Mouse (Mus musculus) ES-E14 (cell line): Measurements from ENCODE around the gene Gm38392. TPM values are rescaled to one million over a fixed set of nuclear protein-coding genes. Genes with fewer than 3 reads are reported as not detected.
"Not testable (repeated sequence)": the region's sequence is repeated elsewhere in the genome, so short reads cannot be mapped to it uniquely, and the experiment has no call there.

Source experiments
- DNase-seq: peaks from one replicate; pipeline ENCODE4 v3.0.0-alpha.2; 2013; ENCODE audit warnings: low read depth, low spot score
- H3K27ac ChIP-seq: 2 replicates; pipeline ENCODE4 v1.5.1; 2012; ENCODE audit warnings: low read depth, mild to moderate bottlenecking, low read length, moderate library complexity, mixed read lengths; ENCODE audit not compliant: poor library complexity, insufficient read depth, severe bottlenecking
- H3K36me3 ChIP-seq: 2 replicates; pipeline ENCODE4 v1.6.1; 2012; ENCODE audit warnings: mild to moderate bottlenecking, low read length, moderate library complexity, mixed read lengths; ENCODE audit not compliant: control insufficient read depth, poor library complexity, insufficient read depth, severe bottlenecking
- H3K4me1 ChIP-seq, 2 experiments: fragments of 150-350 bp in 1 of 2; sonication (generic) in 1 of 2; 2 replicates each; pipeline ENCODE4 v1.6.1; 2012; ENCODE audit warnings: low read length in 2 of 2, mild to moderate bottlenecking in 1 of 2, mixed read lengths in 1 of 2; ENCODE audit not compliant: control insufficient read depth in 2 of 2, insufficient read depth in 2 of 2, poor library complexity in 1 of 2
- H3K4me3 ChIP-seq, 2 experiments: fragments of 150-350 bp in 1 of 2; sonication (generic) in 1 of 2; 2 replicates each; pipeline ENCODE4 v1.5.1; 2012; ENCODE audit warnings: low read length in 2 of 2, low read depth in 1 of 2, mild to moderate bottlenecking in 1 of 2, mixed read lengths in 1 of 2; ENCODE audit not compliant: insufficient read depth in 1 of 2, poor library complexity in 1 of 2, severe bottlenecking in 1 of 2
- H3K9ac ChIP-seq: 2 replicates; pipeline ENCODE4 v1.6.1; 2012; ENCODE audit warnings: low read depth, mild to moderate bottlenecking, low read length, mixed read lengths; ENCODE audit not compliant: poor library complexity, insufficient read depth, severe bottlenecking
- H3K9me3 ChIP-seq: fragments of 150-350 bp; sonication (generic); 2 replicates; pipeline ENCODE4 v1.6.1; 2012; ENCODE audit warnings: low read depth, mild to moderate bottlenecking, low read length; ENCODE audit not compliant: control insufficient read depth, insufficient read depth
- CHD2 ChIP-seq: IDR thresholded peaks from 2 replicates; pipeline ENCODE4 v1.6.1; 2014; ENCODE audit warnings: mild to moderate bottlenecking, low read depth, low read length, inconsistent platforms
- HCFC1 ChIP-seq: IDR thresholded peaks from 2 replicates; pipeline ENCODE4 v1.6.1; 2012; ENCODE audit warnings: low read length, inconsistent platforms, borderline replicate concordance; ENCODE audit not compliant: insufficient read depth
- MAFK ChIP-seq: IDR thresholded peaks from 2 replicates; pipeline ENCODE4 v1.6.1; 2014; ENCODE audit warnings: mild to moderate bottlenecking, low read depth, low read length, inconsistent platforms; ENCODE audit not compliant: insufficient read depth
- ZC3H11A ChIP-seq: IDR thresholded peaks from 2 replicates; pipeline ENCODE4 v1.6.1; 2012; ENCODE audit warnings: low read depth, mild to moderate bottlenecking, inconsistent platforms, low read length, borderline replicate concordance
- ZNF384 ChIP-seq: IDR thresholded peaks from 2 replicates; pipeline ENCODE4 v1.6.1; 2012; ENCODE audit warnings: low read depth, low read length, inconsistent platforms
- in situ Hi-C, 2 experiments: fragments of 600-800 bp; cut with MboI; formaldehyde crosslinking; loops; one replicate each; pipeline ENCODE4 v1.15.1; 2025; ENCODE audit warnings: low sequenced_read_pairs in 2 of 2, inconsistent platforms in 1 of 2; ENCODE audit not compliant: unreplicated experiment in 2 of 2
- total RNA-seq: library from RNA; depleted of rRNA; stranded (reverse); fragments of 300-350 nt; gene quantifications from 2 replicates; pipeline ENCODE4 v1.2.3, GENCODE M21; 2012

The Gm38392 gene
- total RNA-seq, 1 experiment: 2.4 TPM

DNA sequence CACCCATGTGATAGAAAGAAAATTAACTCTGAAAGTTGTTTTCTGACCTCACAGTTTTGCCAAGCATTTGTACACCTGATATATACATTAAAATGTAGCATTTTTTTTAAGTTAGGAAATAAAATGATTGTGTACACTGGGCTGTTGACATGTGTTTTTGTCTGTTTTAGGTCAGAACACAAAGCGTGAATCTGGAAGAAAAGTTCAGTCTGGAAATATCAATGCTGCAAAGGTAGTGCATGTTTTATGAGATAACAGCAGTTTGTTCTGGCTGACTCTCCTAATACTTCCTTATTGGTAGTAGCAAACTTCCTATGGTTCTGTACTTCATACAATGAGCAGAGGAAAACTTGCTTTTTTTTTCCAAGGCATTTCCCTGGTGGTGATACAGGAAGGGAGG, 12.2 kb upstream of the Gm38392 start:
- peaks cover 3 to 5% of the 10 kb centered on the region in 2 experiments; a peak in 3 of 4 replicates for H3K4me1 ChIP-seq
- no peak overlapping the region for H3K4me3 ChIP-seq
- no peak for TF ChIP-seq HCFC1
- no peak for TF ChIP-seq MAFK
- no peak for TF ChIP-seq ZNF384
- TF ChIP-seq ZC3H11A: no peak
- TF ChIP-seq CHD2: no peak
- H3K9ac ChIP-seq: no peak overlapping the region; the same call in 1 of the 2 replicates
- in situ Hi-C loops: loop anchor here in 1 of 2 experiments (5.0 kb wide), 1 partner anchor 38 kb away; the partner anchor contains the start of genes Smg5 and Tmem79
- peaks cover 33% of the 10 kb centered on the region for H3K36me3 ChIP-seq
- no peaks in the 10 kb centered on the region for H3K9me3 ChIP-seq
- H3K27ac ChIP-seq: no peak overlapping the region
- DNase-seq: no peak

GRCm38 (mm10) chr3:88297321-88297851, 10.4 kb upstream of the Gm38392 start:
- no peaks in the 10 kb centered on the region for H3K9me3 ChIP-seq
- peak overlapping the region; percentile 99 for H3K9ac ChIP-seq
- DNase-seq: no peak
- peak overlapping the region; percentile 89 to 97 for H3K4me3 ChIP-seq
- TF ChIP-seq HCFC1 (no peak), CHD2 (no peak), ZNF384 (no peak), MAFK (no peak), ZC3H11A (no peak)
- H3K27ac ChIP-seq: peak overlapping the region; percentile 95
- H3K4me1 ChIP-seq: peaks cover 3 to 5% of the 10 kb centered on the region in 2 experiments; a peak in 3 of 4 replicates
- in situ Hi-C loops: loop anchor here in 1 of 2 experiments (5.0 kb wide), 1 partner anchor 40 kb away; the partner anchor contains the start of genes Smg5 and Tmem79
- H3K36me3 ChIP-seq: peaks cover 19% of the 10 kb centered on the region

DNA sequence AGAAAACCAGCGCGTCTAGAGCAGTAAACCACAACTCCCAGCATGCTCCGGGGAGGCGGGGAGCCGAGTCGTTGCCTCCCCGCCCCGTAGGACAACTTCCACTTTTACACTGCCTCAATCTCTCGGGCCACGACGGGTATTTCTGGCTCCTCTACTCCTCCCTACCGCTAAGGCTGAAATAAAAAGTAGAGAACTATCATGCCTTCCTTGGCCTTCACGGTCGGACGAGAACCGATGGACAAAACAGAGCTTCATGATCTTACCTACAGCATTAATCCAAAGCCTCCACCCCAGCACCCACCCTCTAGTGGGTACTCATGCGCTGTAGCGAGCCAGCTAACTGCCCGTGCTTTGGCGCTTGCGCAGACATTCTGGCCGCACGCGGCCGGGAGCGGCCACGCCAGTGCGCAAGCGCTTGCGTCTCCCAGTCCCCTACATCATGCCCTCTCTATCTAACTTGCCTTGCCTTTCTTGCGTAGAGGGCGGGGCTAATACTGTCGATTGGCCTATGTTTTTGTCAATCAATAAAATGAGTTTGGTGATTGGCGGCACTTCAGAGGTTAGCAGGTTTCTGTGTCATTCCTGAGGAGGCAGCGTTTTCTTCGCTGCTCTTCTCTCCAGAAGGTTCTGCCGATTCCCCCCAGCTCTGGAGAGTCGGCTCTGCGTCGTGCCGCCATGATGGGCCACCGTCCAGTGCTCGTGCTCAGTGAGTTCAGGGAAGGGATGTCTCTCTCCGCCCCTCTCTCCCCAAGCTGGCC, 9.7 kb upstream of the Gm38392 start, which contains the start of the genes Tsacc and Cct3:
TSS of gene Tsacc (minus strand) at position 439 of the 758 bp plus-strand sequence.
TSS of gene Cct3 (plus strand) at position 556 of the 758 bp plus-strand sequence.
- DNase-seq: peak; percentile 97
- in situ Hi-C loops: loop anchor here in 1 of 2 experiments (5.0 kb wide), 1 partner anchor 41 kb away; the partner anchor contains the start of genes Smg5 and Tmem79
- peak within 1 kb of the TSS; percentile 99 for H3K9ac ChIP-seq
- H3K9me3 ChIP-seq: no peaks in the 10 kb centered on the region
- peak within 1 kb of the TSS; percentile 95 for H3K27ac ChIP-seq
- TF ChIP-seq CHD2 (peak; percentile 94), ZC3H11A (no peak), MAFK (0 out of 2 replicates have a peak, but pooled peaks have one; percentile 41), ZNF384 (no peak), HCFC1 (peak; percentile 88)
- peaks cover 17% of the 10 kb centered on the region for H3K36me3 ChIP-seq
- H3K4me1 ChIP-seq: peaks cover 3 to 5% of the 10 kb centered on the region in 2 experiments; a peak in 3 of 4 replicates
- H3K4me3 ChIP-seq: peak within 1 kb of the TSS; percentile 89 to 97

- peaks cover 14% of the 10 kb centered on the region for H3K36me3 ChIP-seq
- in situ Hi-C loops: loop anchor here in 1 of 2 experiments (5.0 kb wide), 1 partner anchor 41 kb away; the partner anchor contains the start of genes Smg5 and Tmem79
Measured at GRCm38 (mm10) chr3:88296110-88296560, 9.1 kb upstream of the Gm38392 start.

GRCm38 (mm10) chr3:88295272-88295671, 8.3 kb upstream of the Gm38392 start:
- peak overlapping the region; percentile 69; the same call in 1 of the 2 replicates for H3K27ac ChIP-seq
- in situ Hi-C loops: loop anchor here in 1 of 2 experiments (5.0 kb wide), 1 partner anchor 42 kb away; the partner anchor contains the start of genes Smg5 and Tmem79

More at GRCm38 (mm10) chr3:88296110-88296560, 9.1 kb upstream of the Gm38392 start:
- H3K4me1 ChIP-seq: peaks cover 3 to 5% of the 10 kb centered on the region in 2 experiments; a peak in 3 of 4 replicates
- H3K9ac ChIP-seq: peak overlapping the region; percentile 84
- no peaks in the 10 kb centered on the region for H3K9me3 ChIP-seq
- H3K4me3 ChIP-seq: peak overlapping the region; percentile 70 to 76
- peak overlapping the region; percentile 69; the same call in 1 of the 2 replicates for H3K27ac ChIP-seq
- DNase-seq: no peak
- no peak for TF ChIP-seq ZNF384
- TF ChIP-seq ZC3H11A: no peak
- no peak for TF ChIP-seq MAFK
- TF ChIP-seq HCFC1: no peak
- no peak for TF ChIP-seq CHD2

More at GRCm38 (mm10) chr3:88295272-88295671, 8.3 kb upstream of the Gm38392 start:
- Histone ChIP-seq H3K4me3 (peak overlapping the region in 1 of 2 experiments; percentile 76; a peak in 1 of 4 replicates), H3K9ac (peak overlapping the region; percentile 74; the same call in 1 of the 2 replicates)
- H3K4me1 ChIP-seq, DNase-seq, H3K36me3 ChIP-seq, H3K9me3 ChIP-seq: not testable (repeated sequence)
